Mouse (Mus musculus): ENCODE measurements around the gene Cox7a1. TPM values are rescaled to one million over a fixed set of nuclear protein-coding genes. Genes with fewer than 3 reads are reported as not detected.

The Cox7a1 gene
- total RNA-seq, 2 experiments from 2014 or later = 630 to 723 TPM

GRCm38 (mm10) chr7:30221433-30221832 lies 37.5 kb downstream of the Cox7a1 start:
- DNase-seq = no peak

- no peak for DNase-seq
These were observed 38.3 kb downstream of the Cox7a1 start for GRCm38 (mm10) chr7:30222205-30222604.

- DNase-seq = no peak
These were observed 40.3 kb downstream of the Cox7a1 start for GRCm38 (mm10) chr7:30224206-30224605.

DNA sequence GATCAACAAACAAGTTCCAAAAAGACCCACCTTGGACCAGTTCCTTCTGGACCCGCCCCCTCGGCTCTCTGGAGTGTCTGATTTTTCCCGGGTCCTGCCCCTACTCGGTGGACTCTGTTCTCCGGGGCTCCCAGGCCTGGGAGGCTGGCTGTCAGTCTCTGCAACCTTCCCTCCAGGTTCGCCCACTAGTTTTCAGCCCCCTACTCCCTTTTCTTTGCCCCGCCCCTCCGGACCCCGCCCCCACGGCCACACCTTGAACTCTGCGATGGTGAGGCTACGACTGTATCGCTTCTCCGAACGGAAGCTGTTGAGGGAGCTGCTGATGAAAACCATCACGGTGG lies 47.4 kb downstream of the Cox7a1 start:
- peak; percentile 30 for DNase-seq

DNA sequence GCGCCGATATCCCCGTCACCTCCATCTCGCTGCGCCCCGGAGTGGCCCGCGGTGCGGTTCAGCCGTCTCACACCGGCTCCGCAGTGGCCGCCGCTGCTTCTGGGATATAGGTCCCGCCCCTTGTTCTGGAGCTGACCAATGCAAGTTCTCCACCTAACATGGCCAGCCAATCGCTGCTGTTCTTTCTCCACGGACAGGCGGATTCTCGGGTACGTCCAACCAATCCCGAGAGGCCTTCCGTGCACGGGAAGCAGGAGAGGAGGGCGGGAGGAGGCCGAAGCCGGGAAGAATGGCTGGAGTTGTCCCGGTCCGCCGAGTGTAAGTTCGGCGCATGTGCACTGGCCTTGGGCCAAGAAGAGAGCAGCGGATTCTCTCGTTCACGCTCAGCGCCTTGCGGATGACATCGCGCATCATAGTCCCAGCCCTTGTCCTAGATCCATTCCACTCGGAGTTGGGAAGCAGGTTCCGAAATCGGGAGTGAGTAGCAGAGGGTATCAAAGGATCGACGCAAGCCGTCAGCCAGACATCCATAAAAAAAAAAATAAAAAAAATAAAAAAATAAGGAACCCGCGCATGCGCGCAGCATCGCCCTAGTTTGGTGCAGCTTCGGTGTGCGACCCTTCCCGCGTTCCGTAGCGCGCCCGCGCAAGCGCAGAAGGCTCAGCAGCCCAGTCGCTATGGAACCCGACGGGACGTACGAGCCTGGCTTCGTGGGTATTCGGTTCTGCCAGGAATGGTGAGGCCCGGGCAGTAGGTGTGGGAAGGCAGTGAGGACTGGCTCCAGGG lies 47.9 kb downstream of the Cox7a1 start, which contains the start of the genes Polr2i and Tbcb:
Gene Polr2i (plus strand): TSS at position 280 of the 786 bp plus-strand sequence.
Gene Tbcb (minus strand): TSS at position 604 of the 786 bp plus-strand sequence.
- peak; percentile 98 for DNase-seq

DNA sequence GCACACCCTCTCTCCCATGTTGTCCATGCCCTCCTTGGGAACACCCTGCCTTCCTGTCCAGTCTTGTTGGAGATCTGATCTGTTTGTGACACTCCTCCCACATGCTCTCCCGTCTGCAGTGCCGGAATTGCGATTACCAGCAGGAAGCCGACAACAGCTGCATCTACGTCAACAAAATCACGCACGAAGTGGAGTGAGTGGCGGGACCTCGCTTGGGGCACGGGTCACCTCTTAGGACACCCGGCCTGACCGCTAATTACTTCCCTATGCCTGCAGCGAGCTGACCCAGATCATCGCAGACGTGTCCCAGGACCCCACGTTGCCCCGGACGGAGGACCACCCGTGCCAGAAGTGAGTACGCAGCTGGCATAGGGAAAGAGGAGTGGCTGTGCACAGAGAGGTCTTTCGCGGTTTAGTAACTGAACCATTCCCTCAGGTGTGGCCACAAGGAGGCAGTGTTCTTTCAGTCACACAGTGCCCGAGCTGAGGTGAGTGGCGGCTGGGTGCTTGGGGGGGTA lies 48.7 kb downstream of the Cox7a1 start:
- DNase-seq = peak; percentile 61

- DNase-seq = peak; percentile 39
These were observed 49.4 kb downstream of the Cox7a1 start for GRCm38 (mm10) chr7:30233387-30233786.

- DNase-seq = no peak
These were observed 50.4 kb downstream of the Cox7a1 start for GRCm38 (mm10) chr7:30234276-30234858.

GRCm38 (mm10) chr7:30235091-30235490 lies 51.1 kb downstream of the Cox7a1 start:
- no peak for DNase-seq

- DNase-seq = no peak
These were observed 51.7 kb downstream of the Cox7a1 start, which contains the start of gene Ovol3 for GRCm38 (mm10) chr7:30235625-30236024. Gene Ovol3, minus strand, starts transcription at chr7:30235725.

Other genes with a start within 250 kb of the Cox7a1 start
- 1 to 10 TPM; 5.9 to 9.2 TPM for gene Zfp74, start 230.1 kb upstream of the Cox7a1 start, total RNA-seq (2021)
- gene Zfp568, start 200.2 kb upstream of the Cox7a1 start, total RNA-seq (2021) = 10 to 100 TPM; 63.5 to 67.4 TPM
- 1 to 10 TPM; 1.5 to 2.9 TPM for gene Zfp14, start 132.8 kb upstream of the Cox7a1 start, total RNA-seq (2021)
- 1 to 10 TPM in 1 of 2 experiments, under 1 TPM in 1; 0.52 to 1.2 TPM for gene Zfp82, start 111.2 kb upstream of the Cox7a1 start, total RNA-seq (2021)
- 1 to 10 TPM in 1 of 2 experiments, under 1 TPM in 1; 0.33 to 1.8 TPM for gene Gm26920, start 93.7 kb upstream of the Cox7a1 start, total RNA-seq (2021)
- 1 to 10 TPM; 2.0 to 3.2 TPM for gene Zfp566, start 93.6 kb upstream of the Cox7a1 start, total RNA-seq (2021)
- 10 to 100 TPM; 35.2 to 46.9 TPM for gene Zfp260, start 89.4 kb upstream of the Cox7a1 start, total RNA-seq (2021)
- 1 to 10 TPM; 2.6 to 4.8 TPM for gene Zfp382, start 62.2 kb upstream of the Cox7a1 start, total RNA-seq (2021)
- 10 to 100 TPM; 34.6 to 40.3 TPM for gene Zfp146, start 14.4 kb upstream of the Cox7a1 start, total RNA-seq (2021)
- 100 to 1,000 TPM; 314 to 330 TPM for gene Capns1, start 14.7 kb downstream of the Cox7a1 start, total RNA-seq (2021)
- 10 to 100 TPM; 71.9 to 80.7 TPM for gene Polr2i, start 47.8 kb downstream of the Cox7a1 start, total RNA-seq (2021)
- 10 to 100 TPM; 42.8 to 47.0 TPM for gene Tbcb, start 48.1 kb downstream of the Cox7a1 start, total RNA-seq (2021)
- gene Ovol3, start 51.6 kb downstream of the Cox7a1 start, total RNA-seq (2021) = under 1 TPM in 1 of 2 experiments, not detected in 1; 0.77 TPM
- under 1 TPM; 0.32 to 0.38 TPM for gene Thap8, start 96.0 kb downstream of the Cox7a1 start, total RNA-seq (2021)
- gene Wdr62, start 96.3 kb downstream of the Cox7a1 start, total RNA-seq (2021) = 1 to 10 TPM; 4.9 to 5.9 TPM
- gene Clip3, start 107.6 kb downstream of the Cox7a1 start, total RNA-seq (2021) = 10 to 100 TPM; 22.2 to 26.5 TPM
- 10 to 100 TPM; 18.3 to 18.6 TPM for gene Alkbh6, start 124.6 kb downstream of the Cox7a1 start, total RNA-seq (2021)
- 1 to 10 TPM; 1.8 TPM for gene Syne4, start 130.7 kb downstream of the Cox7a1 start, total RNA-seq (2021)
- 1 to 10 TPM; 1.0 to 1.2 TPM for gene E130208F15Rik, start 137.6 kb downstream of the Cox7a1 start, total RNA-seq (2021)
- gene Sdhaf1, start 139.8 kb downstream of the Cox7a1 start, total RNA-seq (2021) = 10 to 100 TPM; 10.3 to 11.5 TPM
- 1 to 10 TPM; 1.6 to 3.1 TPM for gene Lrfn3, start 178.6 kb downstream of the Cox7a1 start, total RNA-seq (2021)
- gene Tyrobp, start 229.6 kb downstream of the Cox7a1 start, total RNA-seq (2021) = 10 to 100 TPM; 11.9 to 22.2 TPM
- under 1 TPM; 0.66 to 0.72 TPM for gene Hcst, start 235.7 kb downstream of the Cox7a1 start, total RNA-seq (2021)
- gene Nfkbid, start 237.6 kb downstream of the Cox7a1 start, total RNA-seq (2021) = under 1 TPM; 0.14 to 0.45 TPM